Mouse (Mus musculus): ENCODE data around the gene Kcnk3.

DNA sequence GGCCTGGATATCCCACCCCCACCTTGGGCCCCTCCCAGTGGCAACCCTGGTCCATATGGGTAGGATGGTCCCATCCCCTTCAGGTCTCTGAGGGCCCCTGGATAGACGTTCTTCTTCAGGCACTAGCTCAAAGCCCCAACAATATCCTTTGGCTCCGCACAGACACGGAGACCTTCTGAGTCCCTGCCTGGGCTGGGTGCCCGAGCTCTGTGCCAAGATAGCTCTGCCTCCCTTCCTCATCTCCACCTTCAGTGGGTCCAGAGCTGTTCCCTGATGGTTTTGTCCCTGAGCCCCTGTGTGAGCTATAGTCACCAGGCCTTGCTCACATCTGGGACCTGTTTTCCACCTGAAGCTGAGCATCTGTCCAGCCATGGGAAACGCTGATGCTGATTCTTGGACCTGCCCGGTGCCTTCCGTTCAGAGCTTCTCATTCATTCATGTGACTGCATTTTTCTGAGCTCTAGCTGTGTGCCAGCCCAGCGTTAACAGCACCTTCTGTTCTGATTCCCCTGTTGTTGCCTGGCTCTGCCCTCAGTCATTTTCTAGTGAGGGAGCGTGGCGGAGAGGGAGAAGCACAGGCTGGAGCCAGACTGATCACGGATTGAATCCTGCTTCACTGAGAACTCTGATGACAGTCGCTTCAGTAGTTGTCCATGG, 10.2 kb upstream of the Kcnk3 start:
- TF ChIP-seq FOSL1 (IDR thresholded peaks at IDR 0.05; ENCODE audit: insufficient read depth, low read length, poor library complexity, severe bottlenecking), result no peak
- no peak for TF ChIP-seq CTCF (IDR thresholded peaks at IDR 0.05; ENCODE audit: control insufficient read depth, insufficient read depth, insufficient read length)
- no peak for TF ChIP-seq MAX (IDR thresholded peaks at IDR 0.05)
- TF ChIP-seq CEBPB (IDR thresholded peaks at IDR 0.05; ENCODE audit: low read depth), result no peak
- no peak for TF ChIP-seq MYOD1 (IDR thresholded peaks at IDR 0.05; ENCODE audit: control insufficient read depth, insufficient read length, low read depth)
- no peak for TF ChIP-seq MYOG (IDR thresholded peaks at IDR 0.05; ENCODE audit: control insufficient read depth, extremely low read depth, insufficient read length)
- TF ChIP-seq USF1 (IDR thresholded peaks at IDR 0.05; ENCODE audit: low read depth), result no peak
